Mouse (Mus musculus): ENCODE results near the gene Slc22a14.

DNA sequence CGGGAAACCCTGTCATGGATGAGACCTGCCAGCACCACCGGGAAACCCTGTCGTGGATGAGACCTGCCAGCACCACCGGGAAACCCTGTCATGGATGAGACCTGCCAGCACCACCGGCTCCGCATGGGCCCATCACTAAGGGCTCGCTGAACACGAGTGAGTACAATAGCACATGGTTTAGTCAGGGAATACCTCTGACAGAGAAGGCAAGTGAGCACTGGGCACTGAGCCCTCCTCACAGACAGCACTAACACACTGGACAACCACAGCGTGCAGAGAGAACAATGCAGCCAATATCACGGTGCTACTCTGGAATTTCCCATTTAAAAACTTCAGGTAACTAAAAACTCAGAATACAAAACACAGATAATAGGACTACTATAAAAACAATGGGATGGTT is 52.3 kb downstream of the Slc22a14 start:
- TF ChIP-seq POLR2A (IDR thresholded peaks at IDR 0.05; ENCODE audit: insufficient read depth, low read depth, low read length) (no peak), CTCF (IDR thresholded peaks at IDR 0.05; ENCODE audit: insufficient read depth, low read depth, low read length) (no peak)
